In genomic region chr1:134519201-134519600, GRCm38 (mm10) we compare ENCODE assay signal across 28 mouse cellular contexts. TPM values are rescaled to one million over a fixed set of nuclear protein-coding genes. Genes with fewer than 3 reads are reported as not detected.
"Had no signal": no experiment of that assay in that cellular context is flagged by ENCODE, and none has a peak within 500 bp of the region (broad histone marks: within the 10 kb centered on the region; RNA-seq: fewer than 3 reads in every experiment).

No protein-coding gene starts in this region.

RNA-seq across cellular contexts. Expression of gene Mgat4e, which starts 30.3 kb away (rescaled TPM):
- total RNA-seq: common myeloid progenitor, adult 5-6 weeks; forebrain, postnatal 0 days; gastrocnemius, adult 18-20 months; gastrocnemius, adult 2 months; gastrocnemius, adult 8-10 months; gastrocnemius, postnatal 10 days; gastrocnemius, postnatal 14 days; gastrocnemius, postnatal 25 days; gastrocnemius, postnatal 36 days; gastrocnemius, postnatal 4 days; heart, adult 18-20 months; heart, adult 2 months; heart, adult 8-10 months had no signal
- polyA plus RNA-seq: cortical plate, adult 2 months; embryonic facial prominence, embryonic 10.5 days; embryonic facial prominence, embryonic 11.5 days; embryonic facial prominence, embryonic 13.5 days; embryonic facial prominence, embryonic 14.5 days; embryonic facial prominence, embryonic 15.5 days; erythroblast, embryonic 14.5 days; forebrain, embryonic 10.5 days; forebrain, embryonic 11.5 days; forebrain, embryonic 12.5 days; forebrain, embryonic 13.5 days; forebrain, embryonic 14.5 days; forebrain, embryonic 15.5 days; forebrain, embryonic 16.5 days; forebrain, postnatal 0 days; frontal cortex, adult 2 months; heart, adult 2 months had no signal
